Mouse (Mus musculus) layer of hippocampus, postnatal 36 days (tissue): ENCODE data around the gene Rbp7. TPM values are rescaled to one million over a fixed set of nuclear protein-coding genes. Genes with fewer than 3 reads are reported as not detected.

Experiments
- DNase-seq, 2 experiments: peaks; one replicate each; pipeline ENCODE4 v3.0.0; 2022
- total RNA-seq, 2 experiments: library from RNA; stranded (reverse); gene quantifications; 2 replicates each; pipeline ENCODE4 v1.2.3; 2021

Rbp7 gene
- total RNA-seq, 2 experiments from 2014 or later: not detected

GRCm38 (mm10) chr4:149405713-149406443 is 48.9 kb downstream of the Rbp7 start:
- DNase-seq: no peak

- DNase-seq: no peak
Measured at GRCm38 (mm10) chr4:149404640-149405465, 49.9 kb downstream of the Rbp7 start.

- DNase-seq: no peak
Measured at GRCm38 (mm10) chr4:149403037-149403436, 51.7 kb downstream of the Rbp7 start.

GRCm38 (mm10) chr4:149401591-149401982 is 53.2 kb downstream of the Rbp7 start:
- DNase-seq: no peak

- no peak for DNase-seq
Measured at GRCm38 (mm10) chr4:149400878-149401590, 53.7 kb downstream of the Rbp7 start.

Other genes starting within 250 kb of the Rbp7 start
- gene Kif1b, start 147.3 kb downstream of the Rbp7 start, total RNA-seq: 100 to 1,000 TPM; 391 to 406 TPM
- 100 to 1,000 TPM; 100 TPM for gene Ube4b, start 28.2 kb downstream of the Rbp7 start, total RNA-seq
- not detected for gene Tmem274, start 22.4 kb upstream of the Rbp7 start, total RNA-seq
- 1 to 10 TPM; 8.3 to 8.4 TPM for gene Nmnat1, start 30.2 kb upstream of the Rbp7 start, total RNA-seq
- 10 to 100 TPM; 19.4 to 23.6 TPM for gene Lzic, start 30.3 kb upstream of the Rbp7 start, total RNA-seq
- gene Ctnnbip1, start 63.3 kb upstream of the Rbp7 start, total RNA-seq: 10 to 100 TPM; 33.6 to 37.4 TPM
- gene Clstn1, start 131.5 kb upstream of the Rbp7 start, total RNA-seq: 100 to 1,000 TPM; 747 to 821 TPM
- gene Pik3cd, start 247.6 kb upstream of the Rbp7 start, total RNA-seq: 10 to 100 TPM; 20.8 to 25.0 TPM